Mouse (Mus musculus) lung, adult 2 months (tissue): ENCODE results near the gene Pithd1.

Experiments used
- CTCF ChIP-seq: fragments of 200-500 bp; IDR thresholded peaks from 2 replicates; pipeline ENCODE4 v1.5.1; 2011; ENCODE audit warnings: mild to moderate bottlenecking, low read length, control low read depth; ENCODE audit not compliant: insufficient read depth
- POLR2A ChIP-seq: fragments of 200-500 bp; IDR thresholded peaks from 2 replicates; pipeline ENCODE4 v1.6.1; 2011; ENCODE audit warnings: low read depth, mild to moderate bottlenecking, control low read depth, low read length, borderline replicate concordance; ENCODE audit errors: extremely low read depth

- TF ChIP-seq CTCF (no peak), POLR2A (no peak)
Measured at GRCm38 (mm10) chr4:136028132-136028564, 41.1 kb upstream of the Pithd1 start.
